In genomic region chr11:118209376-118209775, GRCm38 (mm10) we compare ENCODE assay signal across 12 mouse cellular contexts. TPM values are rescaled to one million over a fixed set of nuclear protein-coding genes. Genes with fewer than 3 reads are reported as not detected.
DNase-seq lines count a peak whose midpoint lies in the region; ATAC-seq and TF ChIP-seq lines count a peak whose summit lies in the region.
"Had no signal": no experiment of that assay in that cellular context is flagged by ENCODE, and none has a peak within 500 bp of the region (broad histone marks: within the 10 kb centered on the region; RNA-seq: fewer than 3 reads in every experiment).

No protein-coding gene starts in this region.

- H3K27me3 ChIP-seq in hindbrain, embryonic 12.5 days = no peaks in the 10 kb centered on the region
- no peaks in the 10 kb centered on the region for H3K27me3 ChIP-seq in hindbrain, embryonic 16.5 days (replicated peaks; ENCODE audit: control insufficient read depth, insufficient read depth, low read length)
- no peaks in the 10 kb centered on the region for H3K27me3 ChIP-seq in thymus, adult 2 months (ENCODE audit: control insufficient read depth, insufficient read depth, low read length)
- H3K27me3 ChIP-seq in hindbrain, embryonic 13.5 days = no peaks in the 10 kb centered on the region

- no peak overlapping the region for H3K4me3 ChIP-seq in hindbrain, embryonic 12.5 days
- H3K4me3 ChIP-seq in hindbrain, embryonic 16.5 days (ENCODE audit: low read length) = no peak overlapping the region
- no peak overlapping the region for H3K4me3 ChIP-seq in thymus, adult 2 months (ENCODE audit: control insufficient read depth, insufficient read depth, low read length)
- H3K4me3 ChIP-seq in hindbrain, embryonic 13.5 days = no peak overlapping the region

- no peak for TF ChIP-seq CTCF in thymus, adult 2 months (IDR thresholded peaks at IDR 0.05; ENCODE audit: borderline replicate concordance, control insufficient read depth, extremely low read depth, insufficient read depth, low read length, poor library complexity)

- no peak for ATAC-seq in hindbrain, embryonic 12.5 days (ENCODE audit: low FRiP score)
- ATAC-seq in hindbrain, embryonic 16.5 days = no peak
- no peak for ATAC-seq in hindbrain, embryonic 13.5 days (ENCODE audit: low FRiP score)

- peak overlapping the region; percentile 70 for H3K27ac ChIP-seq in hindbrain, embryonic 12.5 days
- no peak overlapping the region for H3K27ac ChIP-seq in hindbrain, embryonic 16.5 days (ENCODE audit: low read depth, low read length)
- no peak overlapping the region for H3K27ac ChIP-seq in thymus, adult 2 months (ENCODE audit: control insufficient read depth, insufficient read depth, low read length)
- peak overlapping the region; percentile 49; the same call in 1 of the 2 replicates for H3K27ac ChIP-seq in hindbrain, embryonic 13.5 days

- no peaks in the 10 kb centered on the region for H3K9me3 ChIP-seq in hindbrain, embryonic 12.5 days (replicated peaks)
- no peaks in the 10 kb centered on the region for H3K9me3 ChIP-seq in hindbrain, embryonic 16.5 days (ENCODE audit: control insufficient read depth, low read length)
- H3K9me3 ChIP-seq in hindbrain, embryonic 13.5 days = no peaks in the 10 kb centered on the region
- H3K9me3 ChIP-seq: G1E had no signal

- no peak overlapping the region for H3K4me2 ChIP-seq in hindbrain, embryonic 12.5 days (replicated peaks)
- no peak overlapping the region for H3K4me2 ChIP-seq in hindbrain, embryonic 16.5 days (ENCODE audit: low read length)
- H3K4me2 ChIP-seq in hindbrain, embryonic 13.5 days = no peak overlapping the region

- WGBS in hindbrain, embryonic 12.5 days = 42% methylated on average over 3 of the region's 3 CpGs
- 45% methylated on average over 3 of the region's 3 CpGs for WGBS in hindbrain, embryonic 16.5 days
- 14% methylated on average over 3 of the region's 3 CpGs for WGBS in thymus, adult 2 months
- 47% methylated on average over 3 of the region's 3 CpGs for WGBS in hindbrain, embryonic 13.5 days

- peaks cover 59% of the 10 kb centered on the region for H3K4me1 ChIP-seq in hindbrain, embryonic 12.5 days
- H3K4me1 ChIP-seq in hindbrain, embryonic 16.5 days (ENCODE audit: control insufficient read depth, insufficient read depth, low read depth, low read length) = peaks cover 52% of the 10 kb centered on the region
- peaks cover 66% of the 10 kb centered on the region for H3K4me1 ChIP-seq in thymus, adult 2 months (replicated peaks; ENCODE audit: control insufficient read depth, insufficient read depth, low read length)
- peaks cover 59% of the 10 kb centered on the region for H3K4me1 ChIP-seq in hindbrain, embryonic 13.5 days (replicated peaks)

- peak; percentile 53 for DNase-seq in thymus, postnatal 0 days (ENCODE audit: low spot score)
- no peak for DNase-seq in thymus, adult 2 months
- no peak for DNase-seq in testis, postnatal 10 days (ENCODE audit: low spot score)
- no peak for DNase-seq in left cerebral cortex, adult 18-20 months (ENCODE audit: low spot score in 2 of 2)
- no peak for DNase-seq in retina, postnatal 1 day
- DNase-seq: adrenal gland, postnatal 25 days; kidney, adult 8-10 months; thymus, postnatal 36 days had no signal

- 0 out of 2 replicates have a peak overlapping the region, but pooled peaks have one; percentile 18 for H3K9ac ChIP-seq in hindbrain, embryonic 12.5 days
- H3K9ac ChIP-seq in hindbrain, embryonic 16.5 days (ENCODE audit: low read depth, low read length) = no peak overlapping the region
- H3K9ac ChIP-seq in hindbrain, embryonic 13.5 days = peak overlapping the region; percentile 39

- no peaks in the 10 kb centered on the region for H3K36me3 ChIP-seq in hindbrain, embryonic 12.5 days
- H3K36me3 ChIP-seq in hindbrain, embryonic 16.5 days (ENCODE audit: control insufficient read depth, insufficient read depth, low read length) = no peaks in the 10 kb centered on the region
- H3K36me3 ChIP-seq in thymus, adult 2 months (ENCODE audit: control insufficient read depth, insufficient read depth, low read length) = no peaks in the 10 kb centered on the region
- H3K36me3 ChIP-seq in hindbrain, embryonic 13.5 days = no peaks in the 10 kb centered on the region
- H3K36me3 ChIP-seq: G1E had no signal

- TF ChIP-seq POLR2A in thymus, adult 2 months (IDR thresholded peaks at IDR 0.05; ENCODE audit: control insufficient read depth, extremely low read depth, insufficient read depth, low read length, poor library complexity) = no peak

RNA-seq across cellular contexts. Expression of gene Cyth1, which starts 39.0 kb away (rescaled TPM):
- 29.0 and 33.5 TPM in 2 replicates for polyA plus RNA-seq in hindbrain, embryonic 12.5 days (2016; fragmentation: Nextera tagmentation; extraction: Ambion mirVana)
- 19.7 and 23.3 TPM in 2 replicates for polyA plus RNA-seq in hindbrain, embryonic 16.5 days (2015; fragmentation: Nextera tagmentation; extraction: Ambion mirVana)
- polyA plus RNA-seq in thymus, postnatal 0 days (2015; fragmentation: Nextera tagmentation; extraction: Ambion mirVana) = 44.7 and 46.1 TPM in 2 replicates
- 66.7 and 70.0 TPM in 2 replicates for polyA plus RNA-seq in thymus, adult 2 months (2012; rRNA removed)
- 24.0 and 24.4 TPM in 2 replicates for polyA plus RNA-seq in hindbrain, embryonic 13.5 days (2015; fragmentation: Nextera tagmentation; extraction: Ambion mirVana)
- total RNA-seq in left cerebral cortex, adult 18-20 months (2021) = 10 to 100 TPM; 62.0 to 68.2 TPM

Comparison
In these comparisons a context has a peak if more than half of its experiments do, and no peak if none do; other contexts are left out.
1. H3K27ac ChIP-seq: peak in hindbrain, embryonic 12.5 days (single experiment) and hindbrain, embryonic 13.5 days (single experiment); none in hindbrain, embryonic 16.5 days (single experiment) and thymus, adult 2 months (single experiment).